Mouse (Mus musculus) heart, postnatal 4 days (tissue): ENCODE measurements at regions not wholly inside any gene's neighbourhood (a gene's known extent, or its start where the extent isn't known, plus 50 kb on each side); places are given as distances from the start of the nearest gene placed in this dataset.

Source experiments
- DNase-seq: peaks from one replicate; pipeline ENCODE4 v3.0.0; 2021

DNA sequence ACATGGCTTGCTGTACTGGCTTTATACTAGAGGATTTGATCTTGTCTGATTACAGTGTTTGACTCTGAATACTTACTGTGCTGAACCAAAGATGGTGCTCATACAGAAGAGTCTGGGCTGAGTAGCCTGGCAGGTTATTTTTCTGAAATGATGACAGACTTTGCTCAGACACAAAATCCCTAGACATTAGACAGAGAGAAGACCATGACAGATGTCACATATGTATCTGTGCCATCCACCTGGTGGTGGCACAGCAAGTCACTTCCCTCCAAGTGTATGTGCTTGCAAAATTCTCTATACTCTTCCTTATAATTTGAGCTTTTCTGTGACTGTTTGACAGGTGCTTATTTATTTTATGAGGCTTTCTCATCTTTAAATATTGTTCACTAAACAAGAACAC is 80.7 kb downstream of the Gm7361 start:
- DNase-seq: no peak

DNA sequence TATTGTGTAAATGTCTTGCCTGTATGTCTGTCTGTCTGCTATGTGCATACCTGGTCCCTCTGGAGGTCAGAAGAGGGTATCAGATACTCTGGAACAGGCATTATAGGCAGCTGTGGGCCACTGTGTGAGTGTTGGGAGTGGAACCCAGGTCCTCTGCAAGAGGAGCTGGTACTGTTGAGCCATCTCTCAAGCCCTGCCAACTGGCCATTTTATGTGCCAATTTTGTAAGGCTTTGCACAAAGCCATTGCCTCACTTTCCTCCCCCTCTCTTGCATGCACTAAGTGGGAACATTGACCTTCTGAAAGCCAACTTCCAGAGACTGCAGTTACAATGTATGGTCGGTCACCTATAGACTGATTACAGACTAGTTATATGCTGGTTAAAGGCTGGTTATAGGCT is 81.8 kb downstream of the Gm7361 start:
- no peak for DNase-seq

GRCm38 (mm10) chr5:26355156-26355555 is 97.7 kb downstream of the Gm7361 start:
- DNase-seq: no peak

DNA sequence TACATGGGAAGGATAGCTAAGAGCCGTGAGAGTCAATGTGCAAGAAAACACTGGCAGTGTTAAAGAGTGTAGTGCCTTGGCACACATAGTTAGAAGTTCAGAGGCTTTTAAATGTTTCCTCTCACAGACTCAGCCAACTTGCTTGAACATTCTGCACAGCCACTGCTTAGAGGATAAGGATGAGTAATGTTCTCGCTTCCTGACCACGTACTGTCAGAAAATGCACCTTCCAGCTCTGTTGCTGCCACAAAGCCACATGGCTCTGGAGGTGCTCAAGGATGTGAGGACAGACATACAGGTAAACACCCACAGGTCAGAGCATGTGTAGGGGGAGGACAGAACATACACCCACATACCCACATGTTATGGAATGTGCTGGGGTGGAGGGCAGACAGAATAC is 101.6 kb downstream of the Gm7361 start:
- DNase-seq: no peak

DNA sequence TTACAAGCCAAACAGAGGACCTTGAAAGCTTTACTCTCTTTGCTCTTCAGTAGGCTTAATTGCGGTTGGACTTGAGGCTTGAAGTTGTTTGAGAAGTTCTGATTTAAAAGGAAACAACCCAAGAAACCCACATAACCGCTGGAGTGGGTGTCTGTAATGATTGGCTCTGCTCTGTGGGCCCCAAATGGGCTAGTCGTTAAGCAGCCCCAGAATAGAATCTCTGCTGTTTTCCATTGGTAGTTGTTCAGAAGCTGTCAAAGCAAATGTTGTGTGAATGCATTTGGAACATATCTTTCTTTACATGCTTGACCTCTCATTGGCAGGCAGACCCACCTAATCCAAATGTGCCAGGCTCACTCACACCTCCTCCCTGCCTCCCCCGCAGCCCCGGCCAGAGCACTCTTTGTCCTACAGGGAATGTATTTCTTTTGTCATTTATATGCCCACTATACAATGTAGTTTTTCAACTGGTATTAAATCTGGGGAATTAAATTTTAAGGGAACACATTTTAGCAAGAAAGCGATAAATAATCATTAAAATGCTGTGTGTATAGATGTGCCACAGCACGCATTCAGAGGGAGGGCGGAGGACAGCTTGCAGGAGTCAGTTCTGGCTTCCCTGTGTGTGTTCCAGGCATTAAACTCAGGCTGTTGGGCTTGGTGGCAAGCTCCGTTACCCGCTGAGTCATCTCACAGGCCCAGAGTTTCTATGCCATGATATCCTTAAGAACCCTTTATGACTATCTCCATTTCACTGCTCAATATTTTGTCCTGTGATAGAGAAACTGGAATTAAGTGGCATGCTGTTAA is 116.9 kb downstream of the Gm7361 start:
- DNase-seq: no peak

- no peak for DNase-seq
These were observed 149.7 kb downstream of the Gm7361 start for GRCm38 (mm10) chr5:26407088-26407672.

GRCm38 (mm10) chr5:26413185-26413584 is 155.7 kb downstream of the Gm7361 start:
- DNase-seq: no peak

GRCm38 (mm10) chr5:26444331-26445200 is 187.1 kb downstream of the Gm7361 start:
- DNase-seq: no peak

DNA sequence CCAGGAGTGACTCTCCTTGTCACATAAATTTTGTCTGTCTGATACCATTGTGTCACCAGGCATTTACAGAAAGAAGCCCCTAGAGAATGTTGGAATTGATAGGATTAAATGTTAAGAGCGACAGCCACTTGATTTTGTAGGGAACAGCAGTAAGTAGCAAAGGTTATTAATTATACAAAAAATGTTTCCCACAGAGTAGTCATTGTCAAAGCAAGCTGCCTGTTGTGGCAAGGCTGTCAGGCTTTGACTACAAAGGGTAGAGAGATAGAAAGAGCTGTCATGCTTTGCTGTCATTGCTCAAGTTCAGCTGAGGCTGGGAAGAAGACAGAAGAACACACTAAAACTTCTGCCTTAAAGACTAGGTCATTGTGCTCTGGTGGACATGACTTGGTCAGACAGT is 193.8 kb downstream of the Gm7361 start:
- DNase-seq: no peak

DNA sequence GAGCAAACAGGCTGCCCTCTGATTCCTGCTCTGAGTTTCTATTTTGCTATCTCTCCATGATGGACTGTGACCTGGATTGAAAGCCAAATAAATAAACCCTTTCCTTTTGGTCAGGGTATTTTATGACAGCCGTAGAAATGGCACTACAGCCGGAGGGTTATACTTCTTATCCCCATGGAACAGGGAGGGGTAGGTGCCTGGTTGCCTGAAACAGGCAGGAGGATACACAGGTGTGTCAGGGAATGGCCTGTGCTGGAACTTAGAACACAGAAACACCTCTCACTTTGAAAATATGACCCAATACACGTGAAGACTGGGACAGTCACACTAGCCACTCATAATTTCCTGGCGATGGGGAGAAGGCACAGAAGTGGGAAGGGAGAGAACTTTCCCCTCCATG is 200.1 kb downstream of the Gm7361 start:
- DNase-seq: no peak

GRCm38 (mm10) chr5:26466666-26467065 is 209.2 kb downstream of the Gm7361 start:
- no peak for DNase-seq

DNA sequence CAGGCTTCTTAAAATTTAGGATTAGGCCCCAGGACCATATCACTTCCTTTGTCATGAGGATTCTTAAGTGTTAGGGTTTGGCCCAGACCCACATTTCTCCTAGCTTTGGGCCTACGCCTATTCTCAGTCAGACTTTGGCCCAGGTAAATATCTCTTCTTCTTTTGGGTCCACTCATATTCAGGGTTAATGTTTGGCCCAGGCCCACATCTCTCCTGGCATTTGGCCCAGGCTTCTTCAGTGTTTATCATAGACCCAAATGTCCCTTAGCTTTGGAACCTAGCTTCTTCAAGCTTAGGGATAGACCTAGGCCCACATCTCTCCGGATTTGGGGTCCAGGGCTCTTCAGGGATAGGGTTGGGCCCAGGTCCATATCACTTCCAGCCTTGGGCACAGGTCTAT is 228.2 kb downstream of the Gm7361 start:
- DNase-seq: peak; percentile 6

GRCm38 (mm10) chr5:26494003-26494402 is 236.5 kb downstream of the Gm7361 start:
- DNase-seq: no peak

DNA sequence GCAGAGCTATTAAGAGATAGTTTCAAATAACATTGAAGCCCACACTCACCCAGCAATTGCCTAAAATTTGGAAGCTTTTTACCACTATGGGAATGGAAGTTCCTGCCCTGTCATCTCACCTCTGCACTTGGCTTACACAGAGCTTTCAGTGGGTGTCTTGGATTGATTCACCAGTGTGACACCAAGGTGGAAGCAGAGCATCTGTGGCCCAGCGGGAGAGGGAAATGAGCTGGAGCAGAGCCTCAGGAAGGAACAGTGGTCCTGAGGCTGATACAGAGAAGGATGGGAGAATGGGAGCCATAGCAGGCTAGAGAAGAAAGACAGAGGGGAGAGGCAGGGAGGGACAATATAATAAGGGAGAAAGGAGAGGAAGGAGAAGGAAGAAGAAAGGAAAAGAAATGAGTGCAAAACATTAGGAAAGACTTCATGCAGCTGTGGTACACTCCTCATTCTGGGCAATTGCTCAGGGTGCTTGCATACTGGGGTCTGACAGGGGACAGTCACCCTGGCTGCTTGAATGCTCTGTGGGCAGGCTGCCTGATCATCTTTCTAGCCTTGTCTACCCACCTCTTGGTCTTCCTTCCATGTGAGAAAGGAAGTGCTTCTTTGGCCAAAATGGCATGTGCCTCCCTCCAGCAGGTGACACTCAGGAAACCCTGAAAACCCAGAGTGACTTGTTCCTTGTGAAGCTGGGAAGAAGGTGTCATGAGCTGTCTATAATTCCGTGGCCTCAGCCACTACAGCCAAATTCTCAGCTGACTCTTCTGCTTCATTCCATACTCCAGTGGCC is 240.3 kb downstream of the Gm7361 start:
- no peak for DNase-seq

DNA sequence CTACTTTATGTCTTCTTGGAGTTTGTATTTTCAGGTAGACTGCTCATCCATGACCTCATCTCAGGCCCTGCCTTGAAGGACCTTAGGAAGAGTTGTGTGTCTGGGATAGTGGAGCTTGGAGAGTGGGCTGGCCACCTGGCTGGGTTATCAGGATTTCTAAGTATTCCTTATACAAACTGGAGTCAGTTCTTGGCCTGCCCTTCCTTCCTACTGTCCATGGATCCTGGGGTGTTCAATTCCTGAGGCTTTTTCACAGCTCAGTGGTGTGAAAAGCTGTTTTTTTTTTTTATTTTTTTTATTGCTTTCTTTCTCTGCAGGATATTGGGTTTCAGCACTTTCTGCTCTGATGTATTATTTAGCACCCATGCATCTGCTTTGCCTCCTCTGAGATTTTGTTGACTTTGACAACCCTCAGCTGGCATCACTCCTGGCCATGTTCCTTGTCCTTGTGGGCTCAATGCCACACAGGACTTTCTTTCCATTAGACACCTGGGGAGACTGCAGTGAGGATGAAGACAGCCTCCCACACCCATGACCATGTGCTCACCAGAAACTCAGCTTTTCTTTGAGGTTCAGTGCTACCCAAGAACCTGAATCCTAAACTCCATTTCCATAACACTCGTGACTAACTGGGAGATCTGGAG is 252.2 kb downstream of the Gm7361 start:
- no peak for DNase-seq

- DNase-seq: no peak
These were observed 255.8 kb downstream of the Gm7361 start for GRCm38 (mm10) chr5:26513039-26513955.

- peak; percentile 68 for DNase-seq
These were observed 278.1 kb downstream of the Gm7361 start for GRCm38 (mm10) chr5:26535556-26535955.

DNA sequence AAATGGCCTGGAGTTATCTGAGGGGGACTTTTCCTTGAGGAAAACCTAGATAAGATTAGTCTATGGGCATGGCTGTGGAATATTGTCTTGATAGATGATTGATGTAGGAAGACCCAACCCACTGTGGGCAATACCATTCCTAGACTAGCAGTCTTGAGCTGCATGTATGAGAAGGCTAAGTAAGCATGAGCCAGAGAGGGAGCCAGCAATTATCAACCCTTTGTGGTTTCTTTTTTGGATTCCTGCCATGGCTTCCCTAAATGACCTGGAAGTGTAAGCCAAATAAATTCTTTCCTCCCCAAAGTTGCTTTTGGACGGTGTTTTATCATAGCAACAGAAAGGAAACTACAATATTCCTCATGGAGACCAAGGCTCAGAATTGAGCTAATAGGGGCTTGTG is 253.7 kb upstream of the Dpp6 start:
- no peak for DNase-seq

GRCm38 (mm10) chr5:26564056-26564455 is 252.9 kb upstream of the Dpp6 start:
- DNase-seq: no peak

DNA sequence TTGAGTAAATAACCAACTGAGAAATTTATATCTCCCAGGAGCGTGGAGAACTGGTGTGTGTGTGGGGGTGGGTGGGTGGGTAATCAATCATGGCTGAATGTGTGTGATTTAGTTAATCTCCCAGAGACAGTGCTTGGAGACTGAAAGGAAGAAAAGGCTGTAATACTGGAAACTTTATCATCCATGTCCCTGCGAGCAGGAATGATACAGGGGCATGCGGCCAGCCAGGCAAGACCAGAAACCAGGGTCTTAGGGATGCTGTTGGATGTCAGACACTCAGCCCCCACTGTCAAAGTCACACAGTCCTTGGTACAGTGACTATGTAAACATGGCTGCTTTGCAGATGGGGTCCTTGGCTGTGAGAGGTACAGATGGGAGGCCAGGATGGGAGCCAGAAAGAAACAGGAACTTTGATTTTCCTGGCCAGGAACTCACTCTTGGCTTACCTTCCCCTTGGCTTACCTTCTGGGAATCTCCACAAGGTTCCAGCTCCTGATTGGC is 244.3 kb upstream of the Dpp6 start:
- DNase-seq: no peak

DNA sequence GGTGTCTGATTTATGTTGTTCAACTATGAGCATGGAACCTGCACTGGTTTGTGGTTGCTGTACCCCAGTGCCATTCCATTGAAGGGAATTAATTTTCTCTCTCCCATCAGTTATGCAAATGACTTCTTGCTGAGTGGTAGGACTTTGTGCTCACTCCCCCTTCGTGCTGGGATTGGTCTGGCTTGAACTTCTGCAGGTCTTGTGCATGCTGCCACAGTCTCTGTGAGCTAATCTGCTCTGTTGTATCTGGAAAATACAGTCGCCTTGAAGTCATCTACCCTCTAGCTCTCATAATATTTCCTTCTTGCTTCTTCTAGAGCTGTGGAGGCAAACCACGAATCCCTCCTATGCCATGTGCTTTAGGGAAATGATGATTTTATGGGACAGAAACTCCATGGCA is 243.6 kb upstream of the Dpp6 start:
- no peak for DNase-seq
